Mouse (Mus musculus) midbrain, embryonic 12.5 days (tissue): ENCODE measurements around the gene Sccpdh. TPM values are rescaled to one million over a fixed set of nuclear protein-coding genes. Genes with fewer than 3 reads are reported as not detected.
"Not testable (repeated sequence)": the region's sequence is repeated elsewhere in the genome, so short reads cannot be mapped to it uniquely, and the experiment has no call there.

Source experiments
- ATAC-seq: fragments of 200-750 bp; cut with Nextera tagmentation; 2 replicates; pipeline ENCODE4 v1.8.0; 2017; ENCODE audit warnings: low read depth, moderate TSS enrichment, moderate library complexity; ENCODE audit not compliant: low FRiP score
- H3K27ac ChIP-seq: fragments of 300-500 bp; sonication (generic); replicated peaks from 2 replicates; pipeline ENCODE4 v1.5.1; 2016; ENCODE audit warnings: mild to moderate bottlenecking
- H3K27me3 ChIP-seq: fragments of 300-500 bp; sonication (generic); 2 replicates; pipeline ENCODE4 v1.6.1; 2016; ENCODE audit warnings: mild to moderate bottlenecking
- H3K36me3 ChIP-seq: fragments of 300-500 bp; sonication (generic); 2 replicates; pipeline ENCODE4 v1.6.1; 2016
- H3K4me1 ChIP-seq: fragments of 300-500 bp; sonication (generic); 2 replicates; pipeline ENCODE4 v1.6.1; 2016
- H3K4me2 ChIP-seq: fragments of 300-500 bp; sonication (generic); replicated peaks from 2 replicates; pipeline ENCODE4 v1.6.1; 2016; ENCODE audit warnings: mild to moderate bottlenecking, moderate library complexity
- H3K4me3 ChIP-seq: fragments of 300-500 bp; sonication (generic); 2 replicates; pipeline ENCODE4 v1.5.1; 2016; ENCODE audit warnings: mild to moderate bottlenecking
- H3K9ac ChIP-seq: fragments of 300-500 bp; sonication (generic); replicated peaks from 2 replicates; pipeline ENCODE4 v1.6.1; 2016; ENCODE audit warnings: mild to moderate bottlenecking, moderate library complexity
- H3K9me3 ChIP-seq: fragments of 300-500 bp; sonication (generic); 2 replicates; pipeline ENCODE4 v1.6.1; 2016; ENCODE audit warnings: mild to moderate bottlenecking
- WGBS: fragments of 180-500 bp; shearing (Covaris S2); methylation state at CpG from one replicate; pipeline ENCODE4 v1.1.7; 2016; 5-methylcytosine and 5-hydroxymethylcytosine counted together
- polyA plus RNA-seq: library from polyadenylated mRNA; unstranded; fragments of >200 nt; fragmentation: Nextera tagmentation; extraction: Ambion mirVana; gene quantifications from 2 replicates; pipeline ENCODE4 v1.2.1, GENCODE M21; 2016

Sccpdh gene
- polyA plus RNA-seq, 1 experiment from 2014 or later, result 90.1 TPM

GRCm38 (mm10) chr1:179709390-179709789 lies 41.4 kb downstream of the Sccpdh start:
- Histone ChIP-seq H3K36me3 (no peaks in the 10 kb centered on the region), H3K9me3 (no peaks in the 10 kb centered on the region), H3K9ac (no peak overlapping the region), H3K27ac (no peak overlapping the region), H3K4me2 (no peak overlapping the region), H3K4me3 (no peak overlapping the region), H3K27me3 (no peaks in the 10 kb centered on the region), H3K4me1 (no peaks in the 10 kb centered on the region)
- no peak for ATAC-seq
- WGBS, result 92% methylated on average over 6 of the region's 6 CpGs

DNA sequence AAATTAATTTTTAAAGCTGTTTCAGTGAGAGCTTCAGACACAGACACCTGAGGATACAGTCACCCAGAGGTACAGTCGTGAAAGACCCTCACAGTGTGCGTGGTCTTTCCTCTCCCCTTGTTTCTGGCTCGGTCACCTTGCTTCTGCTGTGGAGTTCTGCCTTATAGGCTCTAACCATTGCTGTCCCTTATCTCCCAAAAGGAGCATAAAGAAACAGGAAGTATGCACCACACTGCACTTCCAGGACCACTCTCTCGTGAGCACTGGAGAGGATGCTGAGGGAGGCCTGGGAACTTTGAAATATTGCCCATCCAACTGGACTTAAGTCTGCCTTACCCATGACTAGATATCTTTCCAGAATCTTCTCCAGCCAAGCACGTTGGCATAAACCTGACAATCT lies 42.7 kb downstream of the Sccpdh start:
- 89% methylated on average over 5 of the region's 5 CpGs for WGBS
- no peaks in the 10 kb centered on the region for H3K27me3 ChIP-seq
- ATAC-seq, result no peak

DNA sequence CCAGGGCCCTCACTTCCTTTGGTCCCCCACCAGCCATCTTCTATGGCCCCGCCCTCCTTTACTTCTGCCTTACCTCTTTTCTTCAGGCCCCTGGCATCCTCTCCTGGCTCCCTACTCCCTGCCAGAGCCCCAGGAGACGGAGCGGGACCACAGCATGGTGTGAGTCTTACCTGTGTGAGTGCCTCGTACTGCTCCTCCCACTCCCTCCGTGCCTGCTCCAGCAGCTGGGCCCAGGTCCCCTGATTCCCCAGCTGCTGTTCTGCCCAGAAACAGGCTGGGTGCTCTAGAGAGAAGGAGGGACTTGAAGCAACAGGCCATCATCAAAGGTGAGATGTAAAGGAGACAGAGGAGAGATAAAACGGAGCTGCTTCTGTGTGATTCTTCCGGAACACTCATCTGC lies 44.6 kb downstream of the Sccpdh start:
- Histone ChIP-seq H3K27ac (no peak overlapping the region), H3K4me3 (no peak overlapping the region), H3K4me2 (no peak overlapping the region), H3K4me1 (no peaks in the 10 kb centered on the region), H3K9me3 (0 out of 2 replicates have a peak, but pooled peaks cover 3% of the 10 kb centered on the region), H3K9ac (no peak overlapping the region), H3K36me3 (no peaks in the 10 kb centered on the region), H3K27me3 (no peaks in the 10 kb centered on the region)
- WGBS, result 90% methylated on average over 7 of the region's 7 CpGs
- no peak for ATAC-seq

More for the DNA sequence above, 42.7 kb downstream of the Sccpdh start:
- no peak overlapping the region for H3K27ac ChIP-seq
- no peak overlapping the region for H3K9ac ChIP-seq
- H3K4me1 ChIP-seq, result no peaks in the 10 kb centered on the region
- H3K9me3 ChIP-seq, result 0 out of 2 replicates have a peak, but pooled peaks cover 3% of the 10 kb centered on the region
- no peaks in the 10 kb centered on the region for H3K36me3 ChIP-seq
- H3K4me2 ChIP-seq, result no peak overlapping the region
- H3K4me3 ChIP-seq, result no peak overlapping the region

- Histone ChIP-seq H3K4me3 (no peak overlapping the region), H3K9me3 (0 out of 2 replicates have a peak, but pooled peaks cover 3% of the 10 kb centered on the region), H3K4me2 (no peak overlapping the region), H3K4me1 (no peaks in the 10 kb centered on the region), H3K36me3 (no peaks in the 10 kb centered on the region), H3K27me3 (no peaks in the 10 kb centered on the region), H3K27ac (no peak overlapping the region), H3K9ac (no peak overlapping the region)
- ATAC-seq, result no peak
- 84% methylated on average over 3 of the region's 3 CpGs for WGBS
These were observed 45.4 kb downstream of the Sccpdh start for GRCm38 (mm10) chr1:179713367-179713766.

DNA sequence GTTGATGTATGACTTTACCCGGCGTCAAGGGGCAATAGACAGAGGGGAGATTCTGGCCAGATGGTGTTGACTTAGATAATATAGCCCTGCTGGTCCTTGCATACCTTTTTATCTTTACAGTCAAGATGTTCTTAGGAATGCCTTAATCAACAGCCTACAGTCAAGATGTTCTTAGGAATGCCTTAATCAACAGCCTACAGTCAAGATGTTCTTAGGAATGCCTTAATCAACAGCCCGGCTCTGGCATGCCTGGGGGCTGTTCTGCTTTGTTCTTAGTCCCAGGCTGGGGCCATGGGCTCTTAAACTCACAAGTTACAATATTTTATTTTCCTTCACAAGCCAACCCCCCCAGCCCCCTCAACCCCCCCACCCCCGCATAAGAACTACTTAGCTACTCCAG lies 47.3 kb downstream of the Sccpdh start:
- not testable (repeated sequence) for H3K27me3 ChIP-seq, H3K4me3 ChIP-seq, H3K9me3 ChIP-seq, H3K4me2 ChIP-seq, H3K9ac ChIP-seq, ATAC-seq, H3K27ac ChIP-seq, H3K36me3 ChIP-seq, H3K4me1 ChIP-seq
- 98% methylated on average over 4 of the region's 4 CpGs for WGBS

DNA sequence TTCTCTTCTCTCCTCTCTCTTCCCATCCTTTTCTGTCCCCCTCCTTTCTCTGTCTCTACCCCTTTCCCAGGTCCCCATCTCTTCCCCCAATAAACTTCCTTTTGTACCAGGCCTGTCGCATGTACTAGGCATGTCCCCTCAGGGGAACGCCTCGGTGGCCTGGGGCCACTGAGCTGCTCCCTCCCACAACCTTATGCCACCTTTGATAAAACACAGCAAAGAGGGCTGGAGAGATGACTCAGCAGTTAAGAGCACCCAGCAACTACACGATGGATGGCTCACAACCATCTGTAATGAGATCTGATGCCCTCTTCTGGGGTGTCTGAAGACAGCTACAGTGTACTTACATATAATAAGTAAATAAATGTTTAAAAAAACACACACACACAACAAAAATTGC lies 47.8 kb downstream of the Sccpdh start:
- Histone ChIP-seq H3K9ac (no peak overlapping the region), H3K36me3 (no peaks in the 10 kb centered on the region), H3K4me1 (no peaks in the 10 kb centered on the region), H3K4me2 (no peak overlapping the region), H3K27me3 (no peaks in the 10 kb centered on the region), H3K9me3 (0 out of 2 replicates have a peak, but pooled peaks cover 3% of the 10 kb centered on the region), H3K4me3 (no peak overlapping the region), H3K27ac (no peak overlapping the region)
- no peak for ATAC-seq
- WGBS, result 95% methylated on average over 4 of the region's 4 CpGs

GRCm38 (mm10) chr1:179722811-179723469 lies 54.9 kb downstream of the Sccpdh start:
- Histone ChIP-seq H3K9me3 (no peaks in the 10 kb centered on the region), H3K4me2 (no peak overlapping the region), H3K9ac (no peak overlapping the region), H3K4me3 (no peak overlapping the region), H3K4me1 (no peaks in the 10 kb centered on the region), H3K27ac (no peak overlapping the region), H3K27me3 (no peaks in the 10 kb centered on the region), H3K36me3 (no peaks in the 10 kb centered on the region)
- 77% methylated on average over 8 of the region's 8 CpGs for WGBS
- no peak for ATAC-seq

- H3K4me3 ChIP-seq, result no peak overlapping the region
- no peak overlapping the region for H3K4me2 ChIP-seq
- no peaks in the 10 kb centered on the region for H3K27me3 ChIP-seq
- H3K27ac ChIP-seq, result no peak overlapping the region
- ATAC-seq, result no peak
- WGBS, result 86% methylated on average over 10 of the region's 10 CpGs
- H3K4me1 ChIP-seq, result no peaks in the 10 kb centered on the region
- H3K36me3 ChIP-seq, result no peaks in the 10 kb centered on the region
- no peak overlapping the region for H3K9ac ChIP-seq
- 0 out of 2 replicates have a peak, but pooled peaks cover 2% of the 10 kb centered on the region for H3K9me3 ChIP-seq
These were observed 60.7 kb downstream of the Sccpdh start for GRCm38 (mm10) chr1:179728661-179729060.

DNA sequence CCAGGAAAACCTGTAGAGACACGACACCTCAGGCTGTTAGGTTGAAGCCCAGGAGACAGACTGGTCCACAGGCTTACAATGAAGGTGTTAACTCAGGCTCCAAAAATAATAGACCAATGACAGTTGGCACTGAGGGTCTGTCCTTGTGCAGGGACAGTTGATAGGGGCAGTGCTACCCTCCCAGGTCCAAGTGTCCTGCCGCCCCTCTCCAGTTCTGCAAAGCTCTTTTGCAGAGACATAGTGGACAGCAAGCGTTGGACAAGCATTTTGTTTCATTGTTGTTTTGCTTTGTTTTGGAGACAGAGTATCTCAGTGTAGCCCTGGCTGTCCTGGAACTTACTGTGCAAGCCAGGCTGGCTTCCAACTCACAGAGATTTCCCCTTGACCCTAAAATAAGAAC lies 63.4 kb downstream of the Sccpdh start:
- Histone ChIP-seq H3K9me3 (0 out of 2 replicates have a peak, but pooled peaks cover 2% of the 10 kb centered on the region), H3K27ac (no peak overlapping the region), H3K9ac (no peak overlapping the region), H3K4me2 (no peak overlapping the region), H3K4me3 (no peak overlapping the region), H3K36me3 (no peaks in the 10 kb centered on the region), H3K27me3 (no peaks in the 10 kb centered on the region), H3K4me1 (no peaks in the 10 kb centered on the region)
- ATAC-seq, result no peak
- 89% methylated on average over 3 of the region's 3 CpGs for WGBS

DNA sequence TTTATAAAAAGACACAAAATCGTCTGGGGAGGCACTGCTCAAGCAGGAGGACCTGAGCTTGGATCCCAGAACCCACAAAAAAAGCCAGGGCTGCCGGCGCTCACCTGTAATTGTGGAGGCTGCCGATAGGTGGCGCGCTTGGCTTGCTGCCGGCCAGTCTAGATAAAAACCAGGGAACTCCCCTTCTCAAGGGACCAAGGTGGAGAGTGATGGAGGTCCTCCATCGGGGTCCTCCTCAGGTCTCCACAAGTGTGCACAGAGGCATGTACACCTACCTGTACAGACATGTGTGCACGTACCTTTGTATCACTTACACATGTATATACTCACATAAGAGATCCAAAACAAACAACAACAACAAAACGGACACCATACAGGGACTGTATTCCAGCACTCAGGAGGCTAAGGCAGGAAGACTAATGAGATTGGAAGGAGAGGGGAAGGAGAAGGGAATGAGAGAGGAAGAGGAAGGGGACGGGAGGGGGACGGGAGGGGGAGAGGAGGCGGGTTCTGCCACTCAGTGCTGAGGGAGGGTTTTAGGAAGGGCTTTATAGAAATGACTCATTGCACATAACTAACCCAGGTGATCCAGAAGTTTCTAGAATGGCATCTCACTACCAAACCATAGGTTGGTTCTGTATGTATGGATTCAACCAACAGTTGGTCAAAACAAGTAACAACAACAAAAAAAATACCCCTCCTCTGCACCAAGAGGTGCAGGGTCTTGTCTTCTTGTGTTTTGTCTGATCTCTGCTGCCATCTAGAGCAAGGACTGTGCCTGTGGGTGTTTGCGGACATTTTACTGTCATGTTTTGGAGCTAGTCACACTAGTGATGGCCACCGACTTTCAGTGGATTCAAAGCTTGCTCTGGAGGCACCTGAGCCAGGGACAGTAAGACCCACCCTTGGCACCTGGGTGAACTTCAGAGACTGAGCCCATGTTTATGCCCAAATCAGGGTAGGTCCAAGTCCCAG lies 66.8 kb downstream of the Sccpdh start:
- Histone ChIP-seq H3K27me3 (no peaks in the 10 kb centered on the region), H3K4me2 (no peak overlapping the region), H3K4me3 (no peak overlapping the region), H3K36me3 (no peaks in the 10 kb centered on the region), H3K9me3 (no peaks in the 10 kb centered on the region), H3K9ac (no peak overlapping the region), H3K4me1 (no peaks in the 10 kb centered on the region), H3K27ac (no peak overlapping the region)
- 41% methylated on average over 15 of the region's 15 CpGs for WGBS
- ATAC-seq, result no peak

- 88% methylated on average over 3 of the region's 3 CpGs for WGBS
These were observed 68.5 kb downstream of the Sccpdh start for GRCm38 (mm10) chr1:179736483-179736882.

More at GRCm38 (mm10) chr1:179736483-179736882, 68.5 kb downstream of the Sccpdh start:
- H3K9ac ChIP-seq, result no peak overlapping the region
- no peaks in the 10 kb centered on the region for H3K27me3 ChIP-seq
- H3K9me3 ChIP-seq, result no peaks in the 10 kb centered on the region
- no peaks in the 10 kb centered on the region for H3K36me3 ChIP-seq
- H3K4me1 ChIP-seq, result no peaks in the 10 kb centered on the region
- H3K4me2 ChIP-seq, result no peak overlapping the region
- no peak for ATAC-seq
- H3K27ac ChIP-seq, result no peak overlapping the region
- H3K4me3 ChIP-seq, result no peak overlapping the region
